In genomic region chr4:111626118-111626830, GRCm38 (mm10) we compare ENCODE assay signal across 9 mouse cellular contexts.
A peak's percentile ranks its signal among the peaks of the same experiment; 100 is the strongest.
DNase-seq lines count a peak whose midpoint lies in the region; ATAC-seq lines count a peak whose summit lies in the region.
"Had no signal": no experiment of that assay in that cellular context is flagged by ENCODE, and none has a peak within 500 bp of the region (broad histone marks: within the 10 kb centered on the region; RNA-seq: fewer than 3 reads in every experiment).

No protein-coding gene starts in this region.

- ATAC-seq in hindbrain, embryonic 16.5 days: peak; percentile 73
- ATAC-seq in megakaryocyte-erythroid progenitor cell, adult 5-6 weeks (replicated peaks; ENCODE audit: low FRiP score, low TSS enrichment, poor library complexity, severe bottlenecking): peak; percentile 87
- no peak for ATAC-seq in inflammation-experienced regulatory T-cells, adult 6 months

- H3K36me3 ChIP-seq in hindbrain, embryonic 16.5 days (ENCODE audit: control insufficient read depth, insufficient read depth, low read length): no peaks in the 10 kb centered on the region

- no peak overlapping the region for H3K9ac ChIP-seq in hindbrain, embryonic 16.5 days (ENCODE audit: low read depth, low read length)

- whole genome bisulfite sequencing in hindbrain, embryonic 16.5 days: 38% methylated on average over 8 of the region's 8 CpGs

- no peaks in the 10 kb centered on the region for H3K27me3 ChIP-seq in hindbrain, embryonic 16.5 days (replicated peaks; ENCODE audit: control insufficient read depth, insufficient read depth, low read length)

- DNase-seq in ZHBTc4 (ENCODE audit: low read depth, low spot score): peak; percentile 76
- peak; percentile 87 to 91 for DNase-seq in cerebellum, postnatal 14 days
- peak; percentile 61 to 83 for DNase-seq in frontal cortex, postnatal 14 days (ENCODE audit: low spot score in 2 of 2)
- DNase-seq in left cerebral cortex, adult 11 months (ENCODE audit: low spot score): peak; percentile 71
- DNase-seq in right cerebral cortex, postnatal 4 days: peak; percentile 86

- H3K4me1 ChIP-seq in hindbrain, embryonic 16.5 days (ENCODE audit: control insufficient read depth, insufficient read depth, low read depth, low read length): no peaks in the 10 kb centered on the region; the same call in 1 of the 2 replicates
- H3K4me1 ChIP-seq: megakaryocyte, embryonic 14.5 days had no signal

- no peak overlapping the region for H3K4me3 ChIP-seq in hindbrain, embryonic 16.5 days (ENCODE audit: low read length)
- H3K4me3 ChIP-seq: megakaryocyte, embryonic 14.5 days had no signal

- H3K9me3 ChIP-seq in hindbrain, embryonic 16.5 days (ENCODE audit: control insufficient read depth, low read length): no peaks in the 10 kb centered on the region
- H3K9me3 ChIP-seq: megakaryocyte, embryonic 14.5 days had no signal

- H3K27ac ChIP-seq in hindbrain, embryonic 16.5 days (ENCODE audit: low read depth, low read length): no peak overlapping the region

- H3K4me2 ChIP-seq in hindbrain, embryonic 16.5 days (ENCODE audit: low read length): no peak overlapping the region
